Mouse (Mus musculus): ENCODE measurements around the gene Gm28048.

GRCm38 (mm10) chr11:22923606-22924005 is 58.3 kb downstream of the Gm28048 start:
- no peak for TF ChIP-seq POLR2A (IDR thresholded peaks at IDR 0.05; ENCODE audit: low read depth, low read length)
- no peak for TF ChIP-seq CTCF (IDR thresholded peaks at IDR 0.05; ENCODE audit: extremely low read depth, insufficient read depth, insufficient read length, insufficient replicate concordance)
